Mouse (Mus musculus): ENCODE data around the gene Fbxl13.

The Fbxl13 gene

DNA sequence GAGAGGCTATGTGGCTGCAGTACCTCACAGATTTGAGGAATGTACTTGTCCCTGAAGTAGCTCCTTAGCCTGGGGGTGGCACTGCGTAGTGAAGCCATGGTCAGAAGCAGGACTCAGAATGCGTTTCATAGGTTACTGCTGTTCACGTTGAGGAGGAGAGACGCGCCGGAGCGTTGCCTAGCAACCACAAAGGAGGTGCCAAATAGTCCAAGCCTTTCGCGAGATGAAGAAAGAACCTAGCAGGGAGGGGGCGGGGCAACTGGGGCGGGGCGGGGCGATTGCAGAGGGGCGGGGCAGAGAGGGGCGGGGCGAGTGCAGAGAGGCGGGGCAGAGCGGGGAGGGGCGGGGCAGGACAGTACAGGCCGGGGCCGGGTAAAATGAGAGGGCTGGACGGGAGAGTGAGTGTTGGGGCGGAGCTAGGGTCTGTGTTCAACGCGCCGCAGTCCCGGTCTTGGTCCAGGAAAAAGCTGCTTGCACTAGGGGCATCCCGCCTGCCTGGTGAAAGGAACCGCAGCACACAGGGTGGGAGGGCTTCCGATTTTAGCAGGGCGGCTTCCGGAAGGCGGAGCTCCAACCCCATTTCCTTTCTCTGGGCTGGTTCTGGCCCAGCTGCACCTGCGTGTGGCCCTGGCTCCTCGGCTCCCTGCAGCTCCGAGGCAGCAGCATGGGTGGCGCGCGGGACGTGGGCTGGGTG lies at the start of gene Fbxl13, which contains the start of gene Armc10:
Gene Fbxl13 (minus strand): TSS at position 196 of the 694 bp plus-strand sequence.
Gene Armc10 (plus strand): TSS at position 375 of the 694 bp plus-strand sequence.
- DNase-seq (ENCODE audit: extremely low read depth, low read depth, low spot score): peak; percentile 36

DNA sequence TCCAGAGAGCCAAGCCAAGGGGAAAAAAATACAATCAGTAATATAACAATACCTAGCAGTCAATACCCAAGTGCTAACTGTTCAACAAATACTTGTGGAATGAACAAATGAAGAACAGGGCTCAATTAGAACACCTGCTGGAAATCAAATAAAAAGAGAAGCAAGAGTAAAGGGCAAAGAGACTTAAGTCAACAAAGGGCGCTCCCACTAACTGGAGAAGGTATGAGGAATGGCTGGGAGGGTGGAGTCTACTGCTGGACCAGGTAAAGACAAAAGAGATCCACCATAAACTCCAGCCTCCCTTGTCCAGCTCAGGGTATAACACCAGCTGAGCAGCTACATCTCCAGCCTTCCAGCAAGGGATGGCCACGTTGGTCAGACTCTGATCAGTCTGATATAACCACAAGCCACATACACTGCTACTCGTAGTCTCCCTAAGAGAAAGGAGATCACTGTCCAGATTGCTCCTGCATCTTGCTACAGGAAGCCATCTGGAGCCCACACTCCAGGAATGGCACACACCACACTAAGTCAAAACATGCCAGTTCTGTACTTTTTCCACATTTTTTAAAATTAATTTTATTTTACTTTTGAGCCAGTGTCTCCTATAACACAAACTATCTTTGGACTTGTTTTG lies 49.5 kb upstream of the Fbxl13 start:
- DNase-seq (ENCODE audit: extremely low read depth, low read depth, low spot score): no peak

DNA sequence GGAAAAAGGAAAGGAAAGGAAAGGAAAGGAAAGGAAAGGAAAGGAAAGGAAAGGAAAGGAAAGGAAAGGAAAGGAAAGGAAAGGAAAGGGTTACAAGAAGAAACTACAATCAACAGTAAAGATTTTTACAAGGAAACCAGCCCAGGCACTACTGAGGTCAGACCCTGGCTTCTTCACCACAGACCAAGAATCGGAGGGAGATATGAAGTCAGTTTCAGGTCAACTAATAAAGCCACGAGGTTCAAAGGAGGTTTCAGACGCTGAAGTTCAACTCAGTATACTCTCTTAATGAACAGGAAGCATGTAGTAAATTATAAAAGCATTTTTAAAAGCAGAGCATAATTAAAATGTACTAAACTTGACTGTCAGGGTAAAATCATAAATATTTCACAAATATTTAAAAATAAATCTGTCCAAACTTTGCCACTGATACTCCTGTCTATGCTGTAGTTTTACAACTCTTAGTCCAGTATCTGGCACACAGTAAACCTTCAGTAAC lies 48.0 kb upstream of the Fbxl13 start:
- DNase-seq (ENCODE audit: extremely low read depth, low read depth, low spot score): no peak

DNA sequence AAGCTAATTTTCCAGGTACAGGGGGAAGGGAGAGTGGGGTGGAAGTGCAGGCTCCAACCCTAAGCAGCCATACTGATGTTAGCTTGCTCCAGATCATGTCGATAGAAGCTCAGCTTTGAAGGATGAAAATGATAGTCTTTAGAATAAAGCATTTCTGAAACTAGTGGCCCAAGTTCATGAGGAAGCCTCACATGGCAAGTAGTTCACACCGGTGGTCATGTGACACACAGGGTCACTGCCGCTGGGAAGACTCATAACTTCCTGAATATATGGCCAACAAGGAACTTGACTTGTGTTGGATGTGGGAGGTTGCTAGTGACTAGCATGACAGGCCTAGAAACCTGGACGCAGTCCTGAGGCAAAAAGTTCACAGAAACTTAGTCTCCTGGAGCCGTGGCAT lies 46.8 kb upstream of the Fbxl13 start:
- DNase-seq (ENCODE audit: extremely low read depth, low read depth, low spot score): no peak

DNA sequence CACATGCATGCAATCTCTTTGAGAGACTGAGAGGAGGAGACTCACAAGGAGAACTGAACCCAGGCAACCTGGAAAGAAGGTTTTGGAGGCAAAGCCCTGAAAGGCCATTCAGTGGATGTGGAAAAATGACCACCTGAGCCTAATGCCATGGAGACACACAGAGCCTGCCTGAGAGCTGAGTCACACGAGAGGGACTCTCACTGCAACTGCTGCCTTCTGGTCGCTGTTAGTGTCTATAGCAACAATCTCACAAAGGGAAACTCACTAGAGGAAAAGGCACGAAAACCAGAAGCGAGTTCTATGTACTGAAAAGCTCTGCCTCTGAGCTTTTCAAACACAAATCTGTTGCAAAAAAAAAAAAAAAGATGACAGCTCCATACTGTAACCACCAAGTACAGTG lies 41.6 kb upstream of the Fbxl13 start:
- DNase-seq (ENCODE audit: extremely low read depth, low read depth, low spot score): no peak

DNA sequence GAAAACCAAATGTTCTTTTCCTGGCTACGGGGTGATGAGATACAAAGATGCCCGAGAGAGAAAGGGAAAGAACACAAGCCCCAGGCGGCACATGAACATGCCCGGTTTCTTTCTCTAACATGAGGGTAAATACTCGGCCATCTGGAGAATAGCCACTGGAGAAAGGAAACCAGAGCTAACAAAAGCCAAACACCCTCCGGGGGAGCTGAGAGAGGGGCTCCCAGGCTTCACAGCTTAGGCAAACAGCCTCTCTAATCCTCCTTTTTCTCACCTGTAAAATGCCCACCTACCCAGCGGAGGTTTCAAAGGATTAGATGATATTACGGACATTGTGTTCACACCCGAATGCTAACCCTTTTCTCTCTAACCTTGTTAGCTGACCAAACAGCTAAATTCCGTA lies 39.6 kb upstream of the Fbxl13 start:
- no peak for DNase-seq (ENCODE audit: extremely low read depth, low read depth, low spot score)

DNA sequence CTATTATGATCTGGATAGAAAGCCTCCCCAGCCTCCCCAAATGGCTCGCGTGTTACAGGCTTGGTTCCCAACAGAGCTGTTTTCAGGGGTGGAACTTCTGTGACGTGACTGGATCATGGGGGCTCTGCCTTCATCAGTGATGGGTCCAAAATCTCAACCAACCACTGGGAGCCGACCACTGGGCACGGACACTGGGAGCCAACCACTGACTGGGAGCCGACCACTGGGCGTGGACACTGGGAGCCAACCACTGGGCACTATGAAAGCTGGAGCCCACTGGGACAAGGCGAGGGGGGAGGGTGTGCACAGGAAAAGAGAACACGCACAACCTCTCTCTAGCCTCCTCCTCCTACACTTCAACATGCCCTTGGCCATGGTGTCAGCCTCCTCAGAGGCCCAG lies 38.4 kb upstream of the Fbxl13 start:
- no peak for DNase-seq (ENCODE audit: extremely low read depth, low read depth, low spot score)

DNA sequence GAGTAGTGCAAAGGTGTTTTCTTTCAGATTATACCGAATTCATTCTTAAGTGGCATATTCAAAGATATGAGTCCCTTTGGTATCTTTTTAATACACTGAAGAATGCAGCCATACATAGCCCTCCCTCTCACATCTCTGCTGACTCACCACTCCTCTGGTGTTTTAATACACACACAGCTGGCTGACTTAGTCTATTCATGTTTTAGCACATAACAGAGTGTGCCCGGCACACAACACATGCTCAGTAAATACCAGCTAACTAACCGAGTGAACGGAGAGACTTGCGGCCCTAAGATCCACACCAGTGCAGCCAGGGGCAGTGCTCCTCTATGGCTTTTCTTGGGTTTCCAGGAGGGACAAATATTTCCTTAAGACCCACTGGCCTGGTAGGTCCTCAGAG lies 35.5 kb upstream of the Fbxl13 start:
- DNase-seq (ENCODE audit: extremely low read depth, low read depth, low spot score): no peak

DNA sequence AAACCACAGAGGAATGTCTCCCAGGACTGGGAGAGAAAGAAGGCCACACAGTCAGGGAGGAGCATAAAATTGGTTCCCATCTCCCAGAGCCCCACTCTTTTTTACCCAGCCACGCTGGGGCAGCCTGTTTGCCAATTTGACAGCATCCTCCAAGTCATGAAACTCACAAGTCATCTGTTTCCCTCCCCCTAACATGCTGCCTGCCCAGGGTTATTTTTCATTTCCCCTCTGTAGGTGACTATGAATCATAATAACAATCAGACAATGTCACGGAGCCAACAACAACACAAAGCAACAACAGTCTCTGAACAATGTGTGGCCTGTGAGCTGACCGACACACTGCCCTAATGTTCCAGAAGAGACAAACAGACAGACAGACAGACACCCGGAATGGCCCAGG lies 34.6 kb upstream of the Fbxl13 start:
- DNase-seq (ENCODE audit: extremely low read depth, low read depth, low spot score): no peak

DNA sequence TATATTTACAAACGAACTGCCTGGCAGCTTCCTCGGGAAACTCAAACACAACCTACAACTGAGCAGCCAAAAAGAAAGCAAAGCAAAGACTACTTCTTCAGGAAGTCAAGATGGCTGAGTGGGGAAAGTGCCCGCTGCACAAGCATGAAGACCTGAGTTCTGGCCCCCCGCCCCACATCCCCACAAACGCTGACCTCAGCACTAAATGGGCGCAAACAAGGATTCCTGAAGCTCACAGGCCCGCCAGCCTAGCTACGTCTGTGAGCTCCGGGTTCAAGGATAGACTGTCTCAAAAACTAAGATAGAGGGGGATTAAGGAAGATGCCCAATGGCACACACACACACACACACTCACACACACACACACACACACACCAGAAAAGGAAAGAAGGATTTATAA lies 32.9 kb upstream of the Fbxl13 start:
- DNase-seq (ENCODE audit: extremely low read depth, low read depth, low spot score): no peak

DNA sequence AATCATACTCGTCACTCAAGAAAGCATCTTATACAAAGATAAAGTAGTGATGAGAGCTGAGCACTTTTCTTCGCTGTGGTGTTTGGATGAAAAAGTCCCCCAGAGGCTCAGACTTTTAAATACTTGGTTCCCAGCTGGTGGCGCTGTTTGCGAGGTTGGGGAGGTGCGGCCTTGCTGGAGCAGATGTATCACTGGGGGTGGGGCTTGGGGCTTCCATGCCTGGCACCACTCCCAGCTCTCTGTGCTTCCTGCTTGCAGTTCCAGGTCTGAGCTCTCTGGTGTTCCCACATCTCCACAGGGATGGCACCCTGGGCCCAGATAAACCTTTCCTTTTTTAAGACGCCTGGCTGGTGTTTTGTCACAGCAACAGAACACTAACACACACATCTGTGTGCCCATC lies 32.5 kb upstream of the Fbxl13 start:
- no peak for DNase-seq (ENCODE audit: extremely low read depth, low read depth, low spot score)

DNA sequence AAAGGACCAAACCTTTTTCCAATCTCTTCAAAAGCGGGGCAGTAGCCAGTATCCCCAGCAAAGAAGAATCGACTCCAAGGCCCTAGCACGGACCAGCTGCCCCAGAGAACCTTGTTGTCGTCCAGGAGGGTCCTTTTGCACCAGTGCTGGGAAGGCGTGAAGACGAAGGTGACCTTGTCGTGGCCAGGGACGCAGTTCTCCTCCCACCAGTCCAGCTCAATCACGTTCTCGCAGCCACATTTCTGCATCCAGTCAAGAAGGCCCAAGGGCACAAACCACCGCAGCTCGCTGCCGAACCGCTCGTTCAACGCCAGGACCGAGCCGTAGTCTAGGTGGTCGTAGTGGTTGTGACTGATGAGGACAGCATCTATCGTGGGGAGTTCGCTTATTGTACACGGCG lies 30.1 kb upstream of the Fbxl13 start:
- no peak for DNase-seq (ENCODE audit: extremely low read depth, low read depth, low spot score)

DNA sequence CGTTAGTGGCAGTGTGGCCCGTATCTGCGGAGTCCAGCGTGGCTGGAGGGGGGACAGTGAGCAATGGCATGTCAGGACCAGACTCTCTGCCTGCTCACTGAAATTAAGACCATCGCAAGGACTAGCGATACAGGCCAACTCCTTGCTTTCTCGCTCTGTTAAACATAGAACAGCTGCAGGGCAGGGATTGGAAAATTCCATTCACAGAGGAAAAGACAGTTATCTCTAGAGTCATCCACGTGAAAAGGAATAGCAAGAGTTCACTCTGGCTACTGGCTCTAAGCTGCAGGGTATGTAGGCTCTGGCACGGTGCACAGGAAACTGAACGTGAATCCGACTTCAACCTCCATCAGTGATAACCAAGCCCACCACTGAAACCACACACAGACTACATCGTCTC lies 29.6 kb upstream of the Fbxl13 start:
- no peak for DNase-seq (ENCODE audit: extremely low read depth, low read depth, low spot score)

DNA sequence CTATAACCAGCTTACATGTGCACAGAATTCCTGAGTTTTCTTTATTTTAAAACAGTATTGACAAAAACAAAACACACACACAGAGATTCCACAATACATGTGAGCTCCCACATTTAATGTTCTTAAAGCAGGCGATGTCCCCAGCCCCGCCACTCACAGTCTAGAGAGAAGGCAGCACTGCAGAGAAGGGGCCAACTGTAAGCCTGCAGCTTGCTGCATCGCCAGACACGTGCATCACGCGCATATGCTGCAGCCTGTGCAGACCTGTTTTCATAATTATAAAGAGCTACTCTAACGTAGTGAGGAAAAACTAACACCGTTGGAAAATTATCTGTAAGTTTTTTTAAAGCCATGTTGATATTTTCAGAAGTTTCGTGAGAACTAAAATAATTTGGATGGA lies 28.3 kb upstream of the Fbxl13 start:
- no peak for DNase-seq (ENCODE audit: extremely low read depth, low read depth, low spot score)

DNA sequence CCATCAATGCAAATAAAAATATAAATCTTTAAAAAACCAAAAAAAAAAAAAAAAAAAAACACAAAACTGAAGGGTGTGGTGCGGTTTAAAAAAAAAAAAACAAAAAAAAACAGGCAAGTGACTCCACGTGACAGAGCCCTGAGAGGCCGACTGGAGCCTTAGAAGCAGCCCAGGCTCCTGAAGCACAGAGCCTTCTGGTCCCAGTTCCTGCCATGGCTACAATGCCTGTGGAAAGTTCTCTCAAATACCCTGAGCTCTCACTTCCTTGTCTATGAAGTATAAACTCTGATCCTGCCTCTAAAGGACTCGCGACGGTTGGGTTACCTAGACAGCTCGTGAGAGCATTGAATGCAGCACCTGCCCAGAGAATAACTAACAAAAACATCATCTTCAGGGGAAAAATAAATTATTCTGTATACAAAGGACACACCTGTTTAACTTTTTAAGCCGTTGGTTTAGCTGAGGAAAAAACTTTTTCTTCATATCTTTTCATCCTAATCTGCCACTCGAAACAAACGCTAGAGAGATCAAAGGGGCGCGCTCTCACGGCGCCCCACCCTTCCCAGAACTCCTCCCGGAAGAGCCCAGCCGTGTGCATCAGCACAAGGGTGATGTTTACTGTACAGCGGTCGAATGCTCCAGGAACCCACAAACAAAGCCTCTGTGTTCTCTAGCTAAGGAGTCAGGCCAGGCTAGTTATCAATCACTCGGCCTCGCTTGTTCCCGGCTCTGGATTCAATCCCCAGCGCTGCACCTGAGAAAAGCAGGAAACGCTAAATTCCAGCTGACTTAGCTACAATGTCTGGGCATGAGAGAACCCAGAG lies 27.6 kb upstream of the Fbxl13 start:
- no peak for DNase-seq (ENCODE audit: extremely low read depth, low read depth, low spot score)

DNA sequence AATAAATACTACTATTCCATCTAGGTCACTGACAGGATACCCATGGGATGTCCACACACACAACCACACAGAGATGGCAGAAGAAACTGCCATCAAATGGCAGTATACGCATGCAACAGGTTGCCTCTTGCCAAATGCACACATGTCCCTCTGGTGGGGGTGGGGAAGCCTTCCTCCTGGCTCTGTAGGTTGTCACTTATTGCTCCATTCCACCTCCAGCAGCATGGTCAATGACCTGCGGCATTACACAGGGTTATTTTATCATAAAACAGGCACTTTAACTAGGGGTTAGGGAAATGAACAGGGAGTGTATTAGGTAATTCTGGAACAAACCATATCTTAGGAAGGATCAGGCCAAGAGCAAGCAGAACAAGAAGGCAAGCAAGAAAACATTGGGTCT lies 23.9 kb upstream of the Fbxl13 start:
- DNase-seq (ENCODE audit: extremely low read depth, low read depth, low spot score): no peak

DNA sequence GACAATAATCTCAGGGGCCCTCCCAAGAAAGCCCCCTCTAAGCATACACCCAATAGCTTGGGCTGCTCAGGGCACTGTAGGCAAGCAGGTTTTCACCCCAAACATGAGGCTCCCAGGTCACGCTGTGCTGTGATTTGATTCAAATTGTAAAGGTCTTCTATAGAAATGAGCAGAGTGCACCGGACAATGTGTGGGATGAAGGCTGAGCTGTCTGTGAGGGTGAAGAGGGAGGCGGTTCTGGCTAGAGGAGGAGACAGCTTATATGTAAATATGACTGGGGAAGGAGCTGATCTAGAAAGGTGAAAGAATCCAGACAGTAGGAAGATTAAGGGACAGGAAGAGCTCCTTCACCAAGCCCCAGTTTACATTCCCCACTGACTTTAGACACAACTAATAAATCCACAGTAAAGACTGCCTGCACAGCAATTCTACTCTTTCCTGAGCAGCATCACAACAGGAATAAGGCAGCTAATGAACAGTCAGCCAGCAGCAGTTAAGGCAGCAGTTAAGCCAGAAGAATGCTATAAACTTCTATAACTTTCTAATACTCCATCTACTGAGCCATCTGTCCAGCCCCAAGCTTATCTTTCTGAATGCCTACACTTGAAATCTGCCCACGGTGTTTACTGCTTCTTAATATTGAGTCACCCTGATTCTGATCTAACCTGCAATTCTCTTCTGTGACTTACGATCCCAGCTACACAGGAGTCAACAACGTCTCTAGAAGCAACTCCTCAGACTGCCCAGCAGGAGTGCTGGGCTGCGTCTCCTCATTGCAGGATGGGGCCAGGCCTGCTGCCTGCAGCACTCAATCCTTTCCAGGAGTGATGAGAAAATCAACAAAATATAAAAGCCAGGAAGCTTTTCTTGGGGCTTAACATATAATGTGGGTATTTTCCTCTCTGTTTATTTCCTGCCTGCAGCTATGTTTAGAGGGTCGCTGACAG lies 22.0 kb upstream of the Fbxl13 start:
- DNase-seq (ENCODE audit: extremely low read depth, low read depth, low spot score): no peak

DNA sequence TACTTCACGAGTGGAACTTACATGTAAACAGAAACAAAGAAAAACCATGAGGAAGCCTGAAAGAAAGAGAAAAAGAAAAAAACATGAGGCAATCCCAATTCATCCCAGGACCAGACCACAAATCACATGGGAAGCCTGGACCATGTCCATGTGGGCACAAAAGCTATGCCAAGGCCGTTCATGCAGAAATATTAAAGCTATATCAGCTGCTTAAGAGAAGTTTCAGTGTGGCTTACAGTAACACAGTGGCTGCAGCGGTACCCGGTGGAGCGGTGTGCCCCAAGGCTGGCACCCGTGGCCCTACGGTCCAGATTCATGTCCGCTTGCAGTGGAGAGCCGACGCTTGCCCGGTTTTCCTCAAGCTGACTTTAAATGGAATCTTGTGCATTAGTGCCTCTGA lies 17.6 kb upstream of the Fbxl13 start:
- DNase-seq (ENCODE audit: extremely low read depth, low read depth, low spot score): no peak

DNA sequence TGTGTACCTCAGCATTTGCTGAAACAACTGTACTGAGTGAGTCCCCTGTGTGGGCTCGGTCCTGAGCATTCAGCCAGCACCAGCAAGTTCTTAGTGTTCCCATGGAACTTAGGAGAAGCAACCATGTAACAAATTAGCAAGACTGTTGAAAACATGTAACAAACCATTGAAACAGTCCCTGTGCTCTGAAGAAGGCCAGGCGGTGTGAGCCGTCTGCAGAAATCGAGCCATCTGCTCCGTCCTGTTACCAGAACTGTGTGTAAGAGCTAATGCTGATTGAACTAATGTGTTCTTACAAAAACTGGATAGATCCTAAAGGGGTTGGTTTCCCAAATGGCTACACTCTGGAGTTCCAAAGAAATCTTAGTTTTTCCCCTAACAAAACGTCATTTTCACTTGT lies 15.4 kb upstream of the Fbxl13 start:
- DNase-seq (ENCODE audit: extremely low read depth, low read depth, low spot score): no peak

DNA sequence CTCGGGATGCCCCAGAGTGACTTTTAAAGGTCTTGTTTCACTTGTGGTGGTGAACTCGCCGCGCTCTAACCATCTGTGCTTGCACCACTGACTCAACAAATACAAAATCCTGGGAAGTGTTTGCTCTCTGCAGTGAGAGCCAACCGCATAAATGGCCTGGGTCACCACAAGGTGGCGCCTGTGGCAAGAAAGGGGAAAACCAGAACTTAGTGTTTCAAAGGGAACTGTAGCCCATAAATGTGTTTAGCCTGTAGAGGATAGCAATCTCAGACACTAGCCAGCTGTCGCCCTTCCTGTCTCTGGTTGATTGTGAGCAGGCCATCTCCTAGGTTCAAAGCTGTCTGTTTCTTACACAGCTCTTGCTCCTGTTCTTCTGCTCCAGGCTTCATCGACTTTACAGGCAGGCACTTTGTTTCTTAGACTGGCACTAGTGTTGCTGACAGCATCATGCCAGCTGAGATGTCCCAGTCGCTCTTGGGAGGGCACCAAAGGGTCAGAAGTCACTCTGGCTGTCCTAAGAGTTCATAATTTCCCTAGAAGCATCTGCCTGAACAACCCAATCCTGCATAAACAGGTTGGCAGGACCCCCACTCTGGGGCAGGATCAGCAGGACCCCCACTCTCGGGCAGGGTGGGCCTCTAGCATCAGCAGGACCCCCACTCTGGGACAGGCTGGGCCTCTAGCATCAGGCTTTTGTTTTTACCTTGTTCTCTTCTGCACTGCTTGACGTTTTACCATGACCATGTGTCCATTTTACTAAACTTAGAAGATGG lies 13.4 kb upstream of the Fbxl13 start:
- DNase-seq (ENCODE audit: extremely low read depth, low read depth, low spot score): no peak

Data from fat pad, adult 2 months (tissue).